Mouse (Mus musculus) CH12.LX (cell line): ENCODE data around the gene Arfip1.

Experiments
- CHD2 ChIP-seq: IDR thresholded peaks from 2 replicates; pipeline ENCODE4 v1.6.1; 2011; ENCODE audit warnings: low read length, improper control_type of control experiment
- CTCF ChIP-seq, 2 experiments: IDR thresholded peaks in 1 of 2; conservative IDR thresholded peaks in 1 of 2; 2 replicates each; pipeline ENCODE4 v1.5.1; 2011 to 2012; ENCODE audit warnings: low read depth in 2 of 2, low read length in 2 of 2, improper control_type of control experiment in 1 of 2, inconsistent platforms in 1 of 2, mild to moderate bottlenecking in 1 of 2, moderate library complexity in 1 of 2
- EP300 ChIP-seq: IDR thresholded peaks from 2 replicates; pipeline ENCODE4 v1.6.1; 2011; ENCODE audit warnings: low read length, improper control_type of control experiment
- MYC ChIP-seq: IDR thresholded peaks from 2 replicates; pipeline ENCODE4 v1.6.1; 2011; ENCODE audit warnings: low read depth, mild to moderate bottlenecking, improper control_type of control experiment, low read length
- RAD21 ChIP-seq: IDR thresholded peaks from 2 replicates; pipeline ENCODE4 v1.6.1; 2011; ENCODE audit warnings: low read depth, mild to moderate bottlenecking, low read length, improper control_type of control experiment, moderate library complexity

GRCm38 (mm10) chr3:84500491-84500890, 81.9 kb downstream of the Arfip1 start:
- TF ChIP-seq CTCF (conservative IDR thresholded peaks at IDR 0.05 in 1 of 2, IDR thresholded peaks at IDR 0.05 in 1 of 2; ENCODE audit: low read depth in 2 of 2, low read length in 2 of 2) (no peak), EP300 (no peak), MYC (no peak), CHD2 (no peak), RAD21 (no peak)
